Mouse (Mus musculus) lung, adult 2 months (tissue): ENCODE results near the gene Hpn. TPM values are rescaled to one million over a fixed set of nuclear protein-coding genes. Genes with fewer than 3 reads are reported as not detected.

Experiments used
- DNase-seq: peaks from one replicate; pipeline ENCODE4 v3.0.0; 2022
- H3K4me1 ChIP-seq: fragments of 200-500 bp; 2 replicates; pipeline ENCODE4 v1.6.1; 2011; ENCODE audit warnings: low read length; ENCODE audit not compliant: control insufficient read depth, insufficient read depth
- H3K4me3 ChIP-seq: fragments of 200-500 bp; replicated peaks from 2 replicates; pipeline ENCODE3; 2011; ENCODE audit warnings: low read depth, mild to moderate bottlenecking, control low read depth, low read length; ENCODE audit errors: extremely low read depth
- CTCF ChIP-seq: fragments of 200-500 bp; IDR thresholded peaks from 2 replicates; pipeline ENCODE4 v1.5.1; 2011; ENCODE audit warnings: mild to moderate bottlenecking, low read length, control low read depth; ENCODE audit not compliant: insufficient read depth
- POLR2A ChIP-seq: fragments of 200-500 bp; IDR thresholded peaks from 2 replicates; pipeline ENCODE4 v1.6.1; 2011; ENCODE audit warnings: low read depth, mild to moderate bottlenecking, control low read depth, low read length, borderline replicate concordance; ENCODE audit errors: extremely low read depth
- WGBS: fragments of 180-500 bp; shearing (Covaris S2); methylation state at CpG from one replicate; pipeline ENCODE4 v1.1.7; 2018; 5-methylcytosine and 5-hydroxymethylcytosine counted together
- polyA plus RNA-seq: library from polyadenylated mRNA; depleted of rRNA; stranded (reverse); fragments of >200 nt; gene quantifications from 2 replicates; pipeline ENCODE4 v1.2.3, GENCODE M21; 2012

Gene Hpn
- polyA plus RNA-seq, 1 experiment, result 30.1 TPM

GRCm38 (mm10) chr7:31145596-31146160 is 30.6 kb upstream of the Hpn start:
- no peak for TF ChIP-seq CTCF
- TF ChIP-seq POLR2A, result no peak
- 22% methylated on average over 12 of the region's 12 CpGs for WGBS
- DNase-seq, result no peak
- H3K4me1 ChIP-seq, result peaks cover 13% of the 10 kb centered on the region
- H3K4me3 ChIP-seq, result no peak overlapping the region

GRCm38 (mm10) chr7:31144886-31145285 is 29.8 kb upstream of the Hpn start:
- TF ChIP-seq POLR2A (no peak), CTCF (0 out of 2 replicates have a peak, but pooled peaks have one; percentile 15)
- no peak for DNase-seq
- WGBS, result 97% methylated on average over 16 of the region's 16 CpGs
- Histone ChIP-seq H3K4me1 (peaks cover 13% of the 10 kb centered on the region), H3K4me3 (no peak overlapping the region)

- 81% methylated on average over 10 of the region's 10 CpGs for WGBS
- Histone ChIP-seq H3K4me3 (no peak overlapping the region), H3K4me1 (peaks cover 5% of the 10 kb centered on the region)
- DNase-seq, result no peak
- TF ChIP-seq POLR2A (no peak), CTCF (no peak)
Observed at GRCm38 (mm10) chr7:31140941-31141340, 25.9 kb upstream of the Hpn start.

DNA sequence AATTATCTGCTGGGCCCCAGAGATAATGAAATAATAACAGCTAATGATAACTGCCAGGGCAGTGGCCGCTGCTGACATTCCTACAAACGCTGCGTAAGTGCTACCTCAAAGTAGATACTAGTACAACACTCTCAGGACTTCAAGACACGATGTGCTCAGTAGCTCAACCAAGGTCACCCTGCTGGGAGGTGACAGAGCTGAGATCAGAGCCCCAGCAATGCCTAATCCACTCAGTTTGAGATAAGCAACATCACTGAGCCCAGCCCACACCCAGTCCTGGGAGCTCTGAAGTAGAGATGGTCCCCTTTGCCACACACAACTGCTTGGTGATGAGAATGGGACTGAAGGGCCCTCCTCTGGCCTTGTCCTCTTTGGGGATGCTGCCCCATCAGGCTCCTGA is 25.2 kb upstream of the Hpn start:
- TF ChIP-seq POLR2A (no peak), CTCF (no peak)
- DNase-seq, result no peak
- 84% methylated on average over 4 of the region's 4 CpGs for WGBS
- Histone ChIP-seq H3K4me1 (no peaks in the 10 kb centered on the region), H3K4me3 (no peak overlapping the region)

DNA sequence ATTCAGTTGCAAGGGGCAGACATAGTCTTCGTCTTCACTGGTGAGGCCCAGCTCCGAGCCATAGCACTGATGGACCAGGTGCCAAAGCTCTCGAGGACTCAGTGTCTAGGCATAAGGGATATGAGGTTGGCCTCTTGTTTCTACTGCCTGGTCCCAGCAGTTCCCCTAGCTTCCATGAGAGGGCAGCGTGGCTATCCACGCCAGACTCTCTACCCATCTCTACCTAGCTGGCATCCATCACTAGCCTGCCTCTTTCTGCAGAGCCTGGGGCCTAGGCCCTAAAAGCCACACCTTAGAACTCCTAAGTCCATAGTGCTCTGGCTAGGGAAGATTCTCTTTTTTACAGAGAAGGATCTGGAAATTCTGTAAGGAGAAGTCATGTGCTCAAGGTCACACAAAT is 24.7 kb upstream of the Hpn start:
- no peaks in the 10 kb centered on the region for H3K4me1 ChIP-seq
- DNase-seq, result peak; percentile 66
- H3K4me3 ChIP-seq, result no peak overlapping the region
- 52% methylated on average over 5 of the region's 5 CpGs for WGBS
- TF ChIP-seq POLR2A (no peak), CTCF (peak; percentile 90)

- H3K4me1 ChIP-seq, result no peaks in the 10 kb centered on the region
- H3K4me3 ChIP-seq, result no peak overlapping the region
- DNase-seq, result no peak
- 92% methylated on average over 10 of the region's 10 CpGs for WGBS
- TF ChIP-seq CTCF (no peak), POLR2A (no peak)
Observed at GRCm38 (mm10) chr7:31135717-31136116, 20.6 kb upstream of the Hpn start.

GRCm38 (mm10) chr7:31131866-31132265 is 16.8 kb upstream of the Hpn start:
- WGBS, result 67% methylated on average over 4 of the region's 4 CpGs
- no peak overlapping the region for H3K4me3 ChIP-seq
- no peaks in the 10 kb centered on the region for H3K4me1 ChIP-seq
- no peak for DNase-seq
- no peak for TF ChIP-seq POLR2A
- no peak for TF ChIP-seq CTCF

DNA sequence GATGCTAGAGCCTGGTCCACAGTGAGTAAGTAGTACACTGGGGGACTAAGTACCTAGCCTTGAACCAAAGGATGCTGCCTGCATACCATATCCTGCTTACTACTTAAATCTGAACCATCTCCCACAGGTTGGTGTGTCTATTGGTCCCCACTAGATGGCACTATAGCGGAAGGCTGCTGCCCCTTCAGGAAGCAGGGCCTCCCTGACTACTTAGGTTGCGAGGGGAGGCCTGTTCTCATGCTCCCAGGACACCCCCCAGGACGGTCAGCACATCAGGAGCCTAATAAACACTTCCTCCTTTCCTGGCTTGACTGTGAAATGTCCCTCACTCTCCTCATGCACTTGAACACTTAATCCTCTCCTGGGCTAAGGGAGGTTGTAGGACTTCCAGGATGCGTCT is 15.8 kb upstream of the Hpn start:
- DNase-seq, result no peak

GRCm38 (mm10) chr7:31130197-31130596 is 15.1 kb upstream of the Hpn start:
- Histone ChIP-seq H3K4me1 (no peaks in the 10 kb centered on the region), H3K4me3 (no peak overlapping the region)
- WGBS, result 89% methylated on average over 7 of the region's 7 CpGs
- DNase-seq, result no peak
- TF ChIP-seq POLR2A, result no peak
- no peak for TF ChIP-seq CTCF

More for the DNA sequence above, 15.8 kb upstream of the Hpn start:
- TF ChIP-seq POLR2A (no peak), CTCF (peak; percentile 76)
- Histone ChIP-seq H3K4me3 (no peak overlapping the region), H3K4me1 (no peaks in the 10 kb centered on the region)
- 27% methylated on average over 4 of the region's 4 CpGs for WGBS

GRCm38 (mm10) chr7:31128157-31128705 is 13.1 kb upstream of the Hpn start:
- WGBS, result 73% methylated on average over 9 of the region's 9 CpGs
- TF ChIP-seq POLR2A, result no peak
- TF ChIP-seq CTCF, result no peak
- Histone ChIP-seq H3K4me1 (no peaks in the 10 kb centered on the region), H3K4me3 (no peak overlapping the region)
- DNase-seq, result no peak
